Mouse (Mus musculus) urinary bladder, postnatal 14 days (tissue): ENCODE measurements around the gene Tmem255a.

ENCODE experiments used
- DNase-seq: peaks from one replicate; pipeline ENCODE4 v3.0.0; 2021; ENCODE audit warnings: low spot score

Tmem255a gene

DNA sequence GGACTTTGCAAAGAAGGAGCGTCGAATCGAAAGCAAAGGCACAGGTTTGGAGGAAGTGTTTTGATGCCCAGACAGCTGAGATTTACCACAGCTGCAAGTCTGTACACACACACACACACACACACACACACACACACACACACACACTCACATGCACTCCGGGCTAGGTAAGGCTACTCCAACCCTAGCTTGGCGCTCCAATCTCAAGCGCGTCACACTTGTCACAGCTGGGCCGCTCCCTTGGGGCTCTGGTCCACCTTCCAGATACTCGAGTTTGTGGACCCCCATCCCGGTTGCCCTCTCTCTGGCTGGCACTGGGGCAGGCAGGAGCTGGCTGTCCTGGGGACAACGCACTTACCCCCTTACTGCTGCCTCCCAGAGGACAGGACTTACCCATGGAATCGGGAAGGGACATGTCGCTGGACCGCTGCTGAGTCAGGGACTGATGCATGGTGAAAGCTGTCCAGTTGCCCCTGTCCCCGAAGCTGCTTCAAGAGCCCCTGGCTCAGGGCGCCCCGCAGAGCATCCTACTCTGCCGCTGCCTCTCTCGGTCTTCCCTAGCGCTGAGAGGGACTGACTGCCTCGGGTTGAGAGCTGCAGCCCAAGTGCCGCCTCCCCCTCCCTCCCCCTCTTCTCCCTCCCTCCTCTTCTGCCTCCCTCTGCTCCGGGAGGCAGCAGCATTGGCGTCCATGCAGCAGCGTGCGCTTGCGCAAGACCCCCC is at the start of gene Tmem255a:
Gene Tmem255a, minus strand, starts transcription at position 589 of the 721 bp plus-strand sequence.
- DNase-seq: peak; percentile 10

DNA sequence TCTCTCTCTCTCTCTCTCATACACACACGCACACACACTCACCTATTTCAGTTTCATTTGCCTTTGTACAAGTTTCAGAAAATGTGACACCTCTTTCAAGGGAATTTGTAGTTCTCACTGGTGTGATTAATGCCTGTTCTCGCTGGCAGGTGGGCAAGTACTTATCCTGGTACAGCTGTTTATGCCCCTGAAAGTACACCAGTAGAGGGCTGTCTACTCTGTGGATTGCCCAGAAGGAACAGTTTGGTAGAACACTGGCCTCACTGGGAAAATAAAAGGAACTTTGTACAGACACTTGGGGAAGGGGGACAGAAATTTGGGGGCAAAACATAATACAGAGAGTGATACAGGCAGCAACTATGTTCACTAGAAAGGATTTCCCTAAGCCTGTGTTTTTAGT is 7.4 kb upstream of the Tmem255a start:
- DNase-seq: no peak

GRCm38 (mm10) chrX:38250352-38250950 is 1.8 kb downstream of the Tmem255a start:
- DNase-seq: no peak

DNA sequence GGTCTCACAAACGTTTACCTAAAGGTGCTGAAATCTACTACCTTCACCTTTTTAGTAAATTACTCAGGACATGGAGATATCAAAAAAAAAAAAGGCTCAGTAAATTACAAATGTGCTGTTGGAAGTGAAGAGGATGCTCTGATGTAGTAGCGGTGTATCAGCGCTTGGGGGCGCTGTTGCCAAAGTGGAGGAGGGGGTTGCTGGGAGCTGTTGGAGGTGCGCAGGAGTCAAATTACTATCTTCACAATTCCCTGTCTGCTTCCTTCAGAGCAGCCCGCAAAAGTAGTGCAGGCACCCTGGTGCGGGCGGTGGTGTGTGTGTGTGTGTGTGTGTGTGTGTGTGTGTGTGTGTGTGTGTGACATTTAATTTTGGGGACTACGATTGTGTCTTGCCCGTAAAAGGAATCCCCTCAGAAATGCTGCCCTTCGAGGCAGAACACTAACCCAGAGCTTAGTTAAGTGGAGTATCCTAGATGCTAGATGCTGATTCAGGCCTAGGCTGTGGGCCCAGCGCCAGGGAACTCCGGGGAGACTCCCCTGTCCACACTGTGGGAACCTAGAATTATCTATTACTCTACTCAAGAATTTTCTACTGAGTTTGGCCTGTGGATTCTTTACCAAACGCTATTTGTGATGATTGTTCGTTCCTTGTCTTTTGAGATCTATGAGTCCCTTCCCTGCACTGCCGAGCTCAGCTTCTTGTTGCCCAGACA is 2.4 kb downstream of the Tmem255a start:
- peak; percentile 24 for DNase-seq

GRCm38 (mm10) chrX:38247601-38248000 is 4.6 kb downstream of the Tmem255a start:
- DNase-seq: no peak

DNA sequence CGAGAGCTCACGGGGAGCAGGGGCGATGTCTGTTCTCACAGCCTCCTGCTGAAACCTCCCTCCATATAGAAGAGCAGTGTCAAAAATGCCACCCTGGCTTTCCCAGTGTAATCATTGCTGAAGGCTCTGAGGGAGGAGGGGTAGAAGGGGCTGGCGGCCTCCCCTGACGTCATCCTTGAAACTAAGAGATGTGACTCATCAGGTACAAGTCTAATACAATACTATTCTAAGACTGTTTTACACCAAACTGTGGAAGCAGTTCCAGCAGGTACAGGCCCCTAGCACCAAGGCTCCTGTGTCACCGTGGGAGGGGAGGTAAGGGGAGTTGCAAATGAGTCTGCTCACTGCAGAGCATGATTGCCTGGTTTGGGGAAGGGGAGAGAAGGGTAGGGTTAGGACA is 5.1 kb downstream of the Tmem255a start:
- no peak for DNase-seq

GRCm38 (mm10) chrX:38237731-38238130 is 14.5 kb downstream of the Tmem255a start:
- peak; percentile 21 for DNase-seq

DNA sequence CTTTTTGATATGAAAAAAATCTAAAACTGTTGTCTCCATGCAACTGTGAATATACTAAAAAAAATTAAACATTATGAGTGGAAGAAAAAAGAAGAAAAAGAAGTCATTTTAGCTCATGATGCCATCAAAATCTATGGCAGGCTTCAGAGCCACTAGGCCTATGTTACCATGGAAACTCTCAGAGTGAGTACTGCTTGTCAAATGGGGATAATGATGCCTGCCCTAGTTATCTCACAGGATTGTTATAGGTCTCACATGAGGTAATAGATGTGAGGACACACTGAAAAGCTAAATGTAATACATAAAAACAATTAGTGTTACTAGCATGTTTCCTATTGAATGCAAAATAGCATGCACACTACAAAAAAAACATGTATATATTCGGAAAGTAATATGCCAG is 22.4 kb downstream of the Tmem255a start:
- no peak for DNase-seq

- no peak for DNase-seq
Observed at GRCm38 (mm10) chrX:38222757-38223156, 29.5 kb downstream of the Tmem255a start.

GRCm38 (mm10) chrX:38217676-38217991 is 34.6 kb downstream of the Tmem255a start:
- DNase-seq: no peak

DNA sequence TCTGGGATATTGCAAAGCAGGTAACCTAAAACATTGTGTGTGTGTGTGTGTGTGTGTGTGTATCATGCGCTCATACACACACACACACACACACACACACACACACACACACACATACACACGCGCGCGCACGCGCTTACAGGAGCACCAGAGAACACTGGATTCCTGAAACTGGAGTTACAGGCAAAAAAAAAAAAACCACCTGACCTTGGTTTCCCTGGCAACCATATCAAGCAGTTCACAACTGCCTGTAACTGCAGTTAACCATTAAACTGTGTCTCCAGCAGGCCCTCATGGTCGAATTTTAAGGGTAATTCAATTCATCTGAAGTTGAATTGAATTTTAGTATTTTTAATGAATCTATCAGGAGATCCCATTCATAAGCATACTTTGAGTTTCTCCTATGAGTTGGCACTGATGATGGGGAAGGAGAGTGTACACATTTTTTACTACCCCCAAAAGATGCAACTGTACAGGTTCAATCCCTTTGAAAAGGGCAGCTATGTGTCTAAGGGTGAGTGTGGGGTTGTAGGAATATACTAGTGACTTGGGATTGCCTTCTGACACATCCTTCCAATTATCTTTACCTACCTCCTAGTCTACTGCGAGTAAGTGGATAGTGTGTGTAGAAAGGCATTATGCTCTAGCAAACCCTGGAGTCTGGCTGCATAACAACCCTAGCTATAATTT is 35.1 kb downstream of the Tmem255a start:
- no peak for DNase-seq

DNA sequence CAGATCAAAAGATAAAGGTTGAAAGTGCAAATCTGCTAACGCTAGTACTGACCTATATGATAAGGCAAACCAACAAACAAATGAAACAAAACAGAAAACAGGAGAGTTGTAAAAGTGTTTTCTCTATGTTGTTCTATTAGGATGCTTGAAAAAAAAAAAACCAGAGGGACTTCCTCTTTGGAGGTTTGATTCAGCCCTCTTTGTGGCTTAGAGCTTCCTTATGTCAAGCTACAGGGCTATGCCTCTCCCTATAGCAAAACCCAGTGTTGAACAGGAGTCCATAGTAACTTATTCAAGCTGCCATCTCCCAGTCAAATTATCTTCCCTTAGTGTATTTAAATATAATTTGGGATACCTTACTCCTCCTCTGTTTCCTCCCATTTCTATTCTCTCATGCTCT is 44.8 kb downstream of the Tmem255a start:
- no peak for DNase-seq

- DNase-seq: peak; percentile 9
Observed at GRCm38 (mm10) chrX:38201816-38202215, 50.4 kb downstream of the Tmem255a start.

GRCm38 (mm10) chrX:38190458-38190764 is 61.8 kb downstream of the Tmem255a start:
- no peak for DNase-seq

DNA sequence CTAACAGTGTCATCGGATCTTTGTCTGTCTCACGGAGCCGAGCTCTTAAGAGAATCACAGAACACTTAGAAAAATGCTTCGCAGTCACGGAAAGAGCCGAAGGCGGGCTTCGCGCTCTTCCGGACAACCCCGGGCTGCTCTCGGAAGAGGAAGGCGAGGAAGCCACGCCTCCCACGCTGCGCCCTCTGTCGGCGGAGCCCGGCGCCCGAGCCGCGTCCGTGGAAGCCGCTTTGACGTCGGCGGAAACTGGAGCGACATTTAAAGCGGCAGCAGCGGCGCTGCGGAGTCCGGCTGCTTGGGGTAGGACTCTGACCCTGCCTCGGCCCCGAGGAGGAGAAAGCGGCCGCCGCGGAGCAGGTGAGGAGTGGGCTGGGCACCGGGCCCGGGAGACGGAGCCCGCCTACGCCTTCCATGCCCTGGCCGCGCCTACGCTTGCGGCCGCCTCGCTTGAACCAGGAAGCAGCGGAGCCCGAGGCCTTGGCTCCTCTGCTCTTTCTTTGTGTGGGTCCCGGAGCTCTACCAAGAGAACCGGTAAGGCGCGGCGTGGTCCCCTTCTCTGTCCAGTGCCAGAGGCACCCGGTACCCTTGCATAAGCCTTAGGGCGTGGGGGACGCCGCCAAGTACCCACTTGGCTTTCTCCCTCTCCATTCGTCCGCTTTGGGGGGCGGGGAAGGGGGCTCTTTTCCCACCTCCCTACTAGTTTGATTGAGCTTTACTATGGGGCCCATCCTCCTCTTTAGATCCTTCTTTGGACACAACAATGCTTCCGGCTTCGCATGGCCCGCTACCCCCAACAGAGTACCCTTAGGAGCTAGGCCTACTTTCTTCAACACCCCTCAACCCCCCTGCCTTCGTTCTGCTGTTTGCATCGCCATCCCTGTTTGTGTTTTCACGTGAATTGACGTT is 62.4 kb downstream of the Tmem255a start, which contains the start of gene Zbtb33:
Gene Zbtb33, plus strand, starts transcription at position 242 of the 906 bp plus-strand sequence.
- DNase-seq: peak; percentile 88

GRCm38 (mm10) chrX:38185520-38185919 is 66.7 kb downstream of the Tmem255a start:
- no peak for DNase-seq

- peak; percentile 68 for DNase-seq
Observed at GRCm38 (mm10) chrX:38181608-38182258, 70.5 kb downstream of the Tmem255a start.

DNA sequence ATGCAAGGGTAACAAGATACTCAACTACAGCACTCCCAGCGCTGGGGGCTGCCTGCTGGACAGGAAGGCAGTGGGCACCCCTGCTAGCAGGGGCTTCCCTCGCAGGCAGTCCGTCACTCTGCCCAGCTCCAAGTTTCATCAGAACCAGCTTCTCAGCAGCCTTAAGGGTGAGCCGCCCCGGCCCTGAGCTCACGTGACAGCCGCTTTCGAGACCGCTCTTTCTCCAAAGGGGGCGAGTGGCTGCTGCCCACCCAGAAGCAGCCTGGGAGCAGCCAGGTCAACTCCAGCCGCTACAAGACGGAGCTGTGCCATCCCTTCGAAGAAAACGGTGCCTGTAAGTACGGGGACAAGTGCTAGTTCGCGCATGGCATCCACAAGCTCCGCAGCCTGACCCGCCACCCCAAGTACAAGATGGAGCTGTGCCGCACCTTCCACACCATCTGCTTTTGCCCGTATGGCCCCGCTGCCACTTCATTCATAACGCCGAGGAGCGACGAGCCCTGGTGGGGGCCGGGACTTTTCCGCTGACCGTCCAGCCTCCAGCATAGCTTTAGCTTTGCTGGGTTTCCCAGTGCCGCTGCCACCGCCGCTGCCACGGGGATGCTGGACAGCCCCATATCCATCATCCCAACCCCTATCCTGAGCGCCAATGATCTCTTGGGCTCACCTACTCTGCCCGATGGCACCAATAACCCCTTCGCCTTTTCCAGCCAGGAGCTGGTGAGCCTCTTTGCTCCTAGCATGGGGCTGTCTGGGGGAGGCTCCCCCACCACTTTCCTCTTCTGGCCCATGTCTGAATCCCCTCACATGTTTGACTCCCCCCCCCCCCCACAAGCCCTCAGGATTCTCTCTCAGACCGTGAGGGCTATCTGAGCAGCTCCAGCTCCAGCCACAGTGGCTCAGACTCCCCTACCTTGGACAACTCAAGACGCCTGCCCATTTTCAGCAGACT is 71.3 kb downstream of the Tmem255a start:
- no peak for DNase-seq

DNA sequence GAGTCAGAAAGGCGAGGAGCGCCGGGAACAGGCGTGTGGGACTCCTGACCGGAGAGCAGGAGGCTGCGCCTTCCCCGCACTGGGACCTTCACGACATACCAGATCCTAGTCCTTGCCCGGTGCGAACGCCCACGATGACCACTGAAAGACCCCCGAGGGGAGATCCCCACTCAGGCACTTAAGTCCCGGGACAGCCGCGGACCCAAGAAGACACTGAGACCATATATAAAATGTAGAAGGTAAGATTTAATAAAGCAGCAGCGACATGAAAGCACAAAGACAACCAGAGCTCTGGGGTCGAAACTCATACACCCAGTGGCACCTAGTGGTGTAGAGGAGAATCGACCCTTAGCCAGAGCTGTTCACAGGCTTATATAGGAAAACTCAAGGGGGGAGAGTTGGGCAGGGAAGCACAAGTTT is 72.3 kb downstream of the Tmem255a start:
- peak; percentile 52 for DNase-seq

DNA sequence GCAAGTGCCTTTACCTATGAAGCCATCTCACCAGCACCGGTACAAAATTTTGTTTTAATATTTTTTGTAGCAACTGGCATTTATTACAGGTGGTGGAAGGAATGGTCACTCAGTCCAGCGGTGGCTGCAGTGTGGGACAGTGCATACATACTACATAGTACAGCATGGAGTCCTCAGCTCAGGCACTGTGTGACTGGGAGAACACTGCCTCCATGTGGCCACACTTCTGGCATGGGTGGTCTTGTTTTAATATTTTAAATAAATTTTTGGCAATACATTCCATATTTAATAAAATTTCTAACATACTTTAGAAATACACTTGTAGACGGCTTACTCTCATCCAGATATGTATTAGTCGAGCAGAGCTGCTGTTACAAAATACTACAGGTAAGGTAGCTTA is 85.6 kb downstream of the Tmem255a start:
- no peak for DNase-seq
